Mouse (Mus musculus) heart, embryonic 14.5 days (tissue): ENCODE results near the gene Ccdc141. TPM values are rescaled to one million over a fixed set of nuclear protein-coding genes. Genes with fewer than 3 reads are reported as not detected.

Experiments used
- ATAC-seq: fragments of 200-750 bp; cut with Nextera tagmentation; 2 replicates; pipeline ENCODE4 v1.8.0; 2017; ENCODE audit warnings: low read depth, moderate TSS enrichment; ENCODE audit not compliant: insufficient number of reproducible peaks, insufficient read depth, low FRiP score
- H3K27ac ChIP-seq, 2 experiments: fragments of 200-500 bp in 1 of 2; fragments of 300-500 bp in 1 of 2; sonication (generic) in 1 of 2; replicated peaks in 1 of 2; 2 replicates each; pipeline ENCODE4 v1.5.1; 2012 to 2014; ENCODE audit warnings: low read depth in 2 of 2, low read length in 2 of 2, control low read depth in 1 of 2, mild to moderate bottlenecking in 1 of 2, mixed read lengths in 1 of 2; ENCODE audit not compliant: control insufficient read depth in 1 of 2, insufficient read depth in 1 of 2
- H3K27me3 ChIP-seq: fragments of 300-500 bp; sonication (generic); 2 replicates; pipeline ENCODE4 v1.6.1; 2014; ENCODE audit warnings: mild to moderate bottlenecking, low read length, control low read depth; ENCODE audit not compliant: control insufficient read depth, insufficient read depth
- H3K36me3 ChIP-seq: fragments of 300-500 bp; sonication (generic); 2 replicates; pipeline ENCODE4 v1.6.1; 2014; ENCODE audit warnings: mild to moderate bottlenecking, control low read depth, low read length, mixed read lengths; ENCODE audit not compliant: control insufficient read depth, insufficient read depth
- H3K4me1 ChIP-seq, 2 experiments: fragments of 200-500 bp in 1 of 2; fragments of 300-500 bp in 1 of 2; sonication (generic) in 1 of 2; 2 replicates each; pipeline ENCODE4 v1.6.1; 2012 to 2014; ENCODE audit warnings: low read length in 2 of 2, control low read depth in 1 of 2, mixed read lengths in 1 of 2; ENCODE audit not compliant: control insufficient read depth in 2 of 2, insufficient read depth in 2 of 2
- H3K4me2 ChIP-seq: fragments of 300-500 bp; sonication (generic); 2 replicates; pipeline ENCODE4 v1.6.1; 2014; ENCODE audit warnings: mild to moderate bottlenecking, low read length
- H3K4me3 ChIP-seq, 2 experiments: fragments of 200-500 bp in 1 of 2; fragments of 300-500 bp in 1 of 2; sonication (generic) in 1 of 2; 2 replicates each; pipeline ENCODE4 v1.5.1; 2012 to 2014; ENCODE audit warnings: low read length in 2 of 2, mild to moderate bottlenecking in 2 of 2, control low read depth in 1 of 2, low read depth in 1 of 2, moderate library complexity in 1 of 2; ENCODE audit not compliant: control insufficient read depth in 1 of 2, insufficient read depth in 1 of 2
- H3K9ac ChIP-seq: fragments of 300-500 bp; sonication (generic); 2 replicates; pipeline ENCODE4 v1.6.1; 2014; ENCODE audit warnings: mild to moderate bottlenecking, low read length
- H3K9me3 ChIP-seq: fragments of 300-500 bp; sonication (generic); 2 replicates; pipeline ENCODE4 v1.6.1; 2016; ENCODE audit warnings: low read length, control low read depth; ENCODE audit not compliant: control insufficient read depth
- WGBS: fragments of 180-500 bp; shearing (Covaris S2); extraction: QIAGEN DNeasy Blood & Tissue Kit; methylation state at CpG from one replicate; pipeline ENCODE4 v1.1.7; 2014; 5-methylcytosine and 5-hydroxymethylcytosine counted together
- polyA plus RNA-seq: library from polyadenylated mRNA; unstranded; fragments of >200 nt; fragmentation: Nextera tagmentation; extraction: Ambion mirVana; gene quantifications from 2 replicates; pipeline ENCODE4 v1.2.1, GENCODE M21; 2014

Gene Ccdc141
- polyA plus RNA-seq, 1 experiment from 2014 or later: 213 TPM

DNA sequence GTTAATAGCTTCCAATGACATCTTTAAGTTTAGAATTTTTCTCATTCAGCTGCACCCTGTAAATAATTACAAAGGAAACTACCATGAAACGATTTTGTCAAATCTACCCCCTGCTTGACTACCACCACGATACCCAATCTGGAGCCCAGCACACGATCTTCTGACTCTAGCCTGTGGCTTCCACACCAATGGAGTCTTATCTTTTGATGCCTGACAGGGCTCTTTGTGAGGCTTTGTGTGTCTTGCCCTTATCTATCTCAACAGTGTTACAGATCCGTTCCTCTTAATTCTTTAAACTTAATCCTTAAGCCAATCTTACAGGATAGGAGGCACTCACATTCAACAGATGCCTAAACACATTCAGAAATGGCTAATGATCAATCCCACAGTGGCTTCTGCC, 16.4 kb downstream of the Ccdc141 start:
- no peaks in the 10 kb centered on the region for H3K27me3 ChIP-seq
- H3K27ac ChIP-seq: no peak overlapping the region
- H3K36me3 ChIP-seq: 0 out of 2 replicates have a peak, but pooled peaks cover 18% of the 10 kb centered on the region
- no peak overlapping the region for H3K4me2 ChIP-seq
- H3K9me3 ChIP-seq: no peaks in the 10 kb centered on the region
- H3K9ac ChIP-seq: no peak overlapping the region
- no peak for ATAC-seq
- H3K4me1 ChIP-seq: peaks cover 2 to 23% of the 10 kb centered on the region in 2 experiments; a peak in 3 of 4 replicates
- WGBS: 18% methylated on average over 4 of the region's 4 CpGs
- no peak overlapping the region for H3K4me3 ChIP-seq

DNA sequence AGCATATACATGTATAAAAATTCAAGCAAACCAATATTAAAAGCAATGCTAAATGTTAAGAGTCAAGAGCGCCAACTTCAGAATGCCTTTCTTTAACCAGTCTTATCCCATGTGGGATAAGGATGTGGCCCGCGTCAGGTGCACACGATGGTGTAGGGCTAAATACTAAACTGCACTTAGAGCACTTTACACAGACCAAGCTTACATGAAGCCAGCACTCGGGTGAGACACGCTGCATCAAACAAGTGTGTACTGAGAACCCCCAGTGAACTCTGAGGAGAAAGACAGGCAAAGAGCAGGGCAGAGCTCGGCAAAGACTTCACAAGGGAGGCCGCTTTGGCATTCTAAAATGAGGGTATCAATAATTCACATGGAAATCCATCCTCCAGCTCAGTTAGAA, 19.2 kb downstream of the Ccdc141 start:
- WGBS: 86% methylated on average over 8 of the region's 8 CpGs
- Histone ChIP-seq H3K9ac (no peak overlapping the region), H3K4me1 (peaks cover 2 to 34% of the 10 kb centered on the region in 2 experiments; a peak in 3 of 4 replicates), H3K27ac (no peak overlapping the region), H3K27me3 (no peaks in the 10 kb centered on the region), H3K4me2 (no peak overlapping the region), H3K4me3 (no peak overlapping the region), H3K36me3 (peaks cover 8% of the 10 kb centered on the region; the same call in 1 of the 2 replicates), H3K9me3 (no peaks in the 10 kb centered on the region)
- no peak for ATAC-seq

DNA sequence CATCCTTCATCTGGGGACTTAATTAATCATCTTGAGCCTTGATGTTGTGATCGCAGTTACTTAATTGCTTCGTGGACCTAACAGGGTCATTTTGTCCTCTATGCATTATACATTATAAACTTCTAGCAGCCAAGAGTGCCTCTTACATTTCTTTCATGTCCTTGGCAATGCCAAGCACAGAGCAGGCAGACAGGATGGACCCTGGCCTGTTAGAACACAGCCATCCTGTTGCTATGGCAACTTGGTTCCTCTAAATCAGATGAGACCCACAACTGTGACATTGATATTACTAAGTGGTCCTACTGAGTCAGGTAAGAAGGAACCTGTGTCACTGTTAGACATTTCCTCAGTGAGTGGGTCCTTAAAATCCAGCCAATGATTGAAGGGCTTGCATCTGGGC, 20.9 kb downstream of the Ccdc141 start:
- Histone ChIP-seq H3K9me3 (no peaks in the 10 kb centered on the region), H3K27me3 (no peaks in the 10 kb centered on the region), H3K36me3 (peaks cover 2% of the 10 kb centered on the region; the same call in 1 of the 2 replicates), H3K4me3 (no peak overlapping the region), H3K4me1 (peaks cover 2 to 37% of the 10 kb centered on the region in 2 experiments; a peak in 3 of 4 replicates), H3K27ac (no peak overlapping the region), H3K4me2 (no peak overlapping the region), H3K9ac (no peak overlapping the region)
- no peak for ATAC-seq
- 80% methylated on average over 2 of the region's 2 CpGs for WGBS

DNA sequence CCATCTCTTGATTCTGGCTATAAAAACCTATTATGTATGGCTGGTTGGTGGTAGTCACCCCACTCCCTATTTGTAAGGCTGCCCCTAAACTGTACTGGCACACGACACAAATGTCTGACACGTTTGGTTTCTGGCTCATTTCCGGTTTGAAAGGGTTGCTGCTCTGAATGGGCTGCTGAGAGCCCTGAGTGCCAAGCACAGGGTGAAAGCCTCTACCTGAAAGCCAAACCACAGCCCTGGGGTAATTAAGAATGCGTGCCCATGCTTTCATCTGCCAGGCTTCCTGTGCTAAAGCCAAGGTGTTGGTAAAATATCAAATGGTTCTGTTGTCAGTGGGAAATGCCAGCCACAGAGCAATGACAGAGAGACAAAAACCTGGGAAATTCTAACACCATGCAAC, 22.2 kb downstream of the Ccdc141 start:
- 45% methylated on average over 4 of the region's 4 CpGs for WGBS
- no peak overlapping the region for H3K4me2 ChIP-seq
- no peaks in the 10 kb centered on the region; the same call in 1 of the 2 replicates for H3K36me3 ChIP-seq
- H3K9ac ChIP-seq: no peak overlapping the region
- H3K27me3 ChIP-seq: no peaks in the 10 kb centered on the region
- H3K9me3 ChIP-seq: no peaks in the 10 kb centered on the region
- H3K27ac ChIP-seq: no peak overlapping the region
- H3K4me3 ChIP-seq: no peak overlapping the region
- H3K4me1 ChIP-seq: peaks cover 5 to 44% of the 10 kb centered on the region in 2 experiments
- no peak for ATAC-seq

DNA sequence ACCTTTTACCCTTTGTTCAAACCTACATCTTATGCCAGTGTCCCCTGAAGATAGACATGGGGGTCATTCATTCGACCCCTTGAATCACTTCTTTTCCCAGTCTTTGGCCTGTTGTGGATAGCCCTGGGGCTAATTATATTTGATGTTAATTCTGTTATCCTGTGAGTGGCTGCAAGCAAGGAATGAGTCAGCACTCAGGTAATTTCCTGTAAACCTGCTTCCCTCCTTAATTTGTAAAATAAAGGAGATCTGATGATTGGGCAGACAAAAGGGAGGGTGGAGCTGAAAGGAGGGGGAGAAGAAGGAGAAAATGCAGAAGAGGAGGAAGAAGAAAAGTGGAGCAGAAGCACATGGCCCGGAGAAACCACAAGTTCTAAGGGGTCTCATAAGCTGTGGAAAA, 23.5 kb downstream of the Ccdc141 start:
- Histone ChIP-seq H3K4me2 (no peak overlapping the region), H3K36me3 (no peaks in the 10 kb centered on the region; the same call in 1 of the 2 replicates), H3K9me3 (no peaks in the 10 kb centered on the region), H3K4me3 (no peak overlapping the region), H3K9ac (no peak overlapping the region), H3K27ac (no peak overlapping the region), H3K27me3 (no peaks in the 10 kb centered on the region), H3K4me1 (peaks cover 5 to 36% of the 10 kb centered on the region in 2 experiments)
- ATAC-seq: no peak
- WGBS: 83% methylated on average over 2 of the region's 2 CpGs

DNA sequence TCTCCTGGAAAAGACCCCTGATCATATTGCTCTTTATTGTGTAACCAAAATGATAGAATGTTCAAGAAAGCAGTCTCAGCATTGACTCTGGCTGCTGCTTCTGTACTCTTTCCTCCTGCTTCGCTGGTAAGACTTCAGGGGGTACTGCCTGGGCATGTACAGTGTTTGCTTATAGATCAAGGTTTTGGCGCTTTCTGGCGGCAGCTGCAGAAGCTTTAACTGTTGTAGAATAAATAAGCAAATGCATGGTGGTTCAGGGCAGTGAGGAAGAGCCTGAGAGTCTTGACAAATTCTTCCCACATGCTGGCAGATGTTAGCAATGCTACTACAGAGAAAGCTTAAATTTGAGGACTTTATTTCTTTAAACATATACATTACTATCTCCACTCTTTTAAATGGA, 24.1 kb downstream of the Ccdc141 start:
- Histone ChIP-seq H3K4me2 (no peak overlapping the region), H3K9me3 (no peaks in the 10 kb centered on the region), H3K4me1 (peaks cover 5 to 36% of the 10 kb centered on the region in 2 experiments), H3K36me3 (no peaks in the 10 kb centered on the region; the same call in 1 of the 2 replicates), H3K9ac (no peak overlapping the region), H3K27ac (no peak overlapping the region), H3K4me3 (no peak overlapping the region), H3K27me3 (no peaks in the 10 kb centered on the region)
- 78% methylated on average over 3 of the region's 3 CpGs for WGBS
- ATAC-seq: no peak

DNA sequence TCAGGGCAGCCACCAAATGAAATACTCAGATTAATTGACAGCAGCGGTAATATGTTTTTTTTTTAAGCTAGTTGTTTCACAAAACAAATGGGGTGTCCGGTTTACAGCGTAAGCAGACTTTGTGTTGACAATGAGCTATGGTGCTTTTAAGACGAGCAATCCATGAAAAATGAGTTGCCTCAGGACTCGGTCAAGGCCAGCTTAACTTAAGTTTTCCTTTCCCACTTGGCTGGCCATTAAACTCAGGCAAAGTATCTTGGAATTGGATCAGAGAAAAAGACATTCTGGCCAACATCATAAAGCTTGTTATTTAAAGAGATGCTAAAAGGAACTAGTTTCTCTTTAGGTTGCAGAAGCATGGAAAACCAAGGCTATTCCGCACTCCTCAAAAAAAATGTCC, 26.9 kb downstream of the Ccdc141 start:
- Histone ChIP-seq H3K9ac (no peak overlapping the region), H3K4me2 (no peak overlapping the region), H3K27ac (no peak overlapping the region), H3K36me3 (peaks cover 16% of the 10 kb centered on the region; the same call in 1 of the 2 replicates), H3K4me3 (no peak overlapping the region), H3K4me1 (peaks cover 3 to 33% of the 10 kb centered on the region in 2 experiments), H3K27me3 (no peaks in the 10 kb centered on the region), H3K9me3 (no peaks in the 10 kb centered on the region)
- 86% methylated on average over 6 of the region's 6 CpGs for WGBS
- no peak for ATAC-seq

DNA sequence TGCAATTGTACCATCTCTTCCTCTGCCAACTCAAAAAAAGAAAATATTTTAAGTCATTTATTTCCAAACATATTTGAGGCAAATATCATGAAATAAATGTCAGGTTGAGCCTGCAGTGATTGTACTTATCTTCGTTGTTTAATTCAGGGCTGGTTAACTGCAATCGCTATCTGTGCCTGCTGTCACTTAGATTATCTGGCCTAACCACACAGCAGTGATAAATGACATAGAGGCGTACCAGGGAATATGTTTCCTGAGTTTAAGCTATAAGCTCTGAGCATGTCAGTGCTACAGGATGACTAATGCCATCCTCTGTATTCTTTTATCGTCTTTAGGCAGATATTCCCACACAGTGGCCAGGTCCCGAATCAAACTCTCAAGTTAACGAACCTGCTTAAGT, 31.6 kb downstream of the Ccdc141 start:
- H3K9ac ChIP-seq: no peak overlapping the region
- H3K36me3 ChIP-seq: peaks cover 19% of the 10 kb centered on the region; the same call in 1 of the 2 replicates
- no peak overlapping the region for H3K4me3 ChIP-seq
- H3K27me3 ChIP-seq: no peaks in the 10 kb centered on the region
- no peaks in the 10 kb centered on the region for H3K9me3 ChIP-seq
- no peak for ATAC-seq
- peaks cover 2 to 28% of the 10 kb centered on the region in 2 experiments; a peak in 3 of 4 replicates for H3K4me1 ChIP-seq
- H3K4me2 ChIP-seq: no peak overlapping the region
- H3K27ac ChIP-seq: no peak overlapping the region
- 70% methylated on average over 6 of the region's 6 CpGs for WGBS
